Mouse (Mus musculus) gastrocnemius, postnatal 4 days (tissue): Measurements from ENCODE around the gene Cd3eap. TPM values are rescaled to one million over a fixed set of nuclear protein-coding genes. Genes with fewer than 3 reads are reported as not detected.
A peak's percentile ranks its signal among the peaks of the same experiment; 100 is the strongest.

Source experiments
- DNase-seq, 2 experiments: peaks; one replicate each; pipeline ENCODE4 v3.0.0; 2021 to 2022; ENCODE audit warnings: low spot score in 2 of 2, mixed read lengths in 2 of 2
- total RNA-seq, 2 experiments: library from RNA; stranded (reverse); gene quantifications; 2 replicates each; pipeline ENCODE4 v1.2.3; 2021

The Cd3eap gene
- total RNA-seq, 2 experiments from 2014 or later, result 9.7 to 10.8 TPM

DNA sequence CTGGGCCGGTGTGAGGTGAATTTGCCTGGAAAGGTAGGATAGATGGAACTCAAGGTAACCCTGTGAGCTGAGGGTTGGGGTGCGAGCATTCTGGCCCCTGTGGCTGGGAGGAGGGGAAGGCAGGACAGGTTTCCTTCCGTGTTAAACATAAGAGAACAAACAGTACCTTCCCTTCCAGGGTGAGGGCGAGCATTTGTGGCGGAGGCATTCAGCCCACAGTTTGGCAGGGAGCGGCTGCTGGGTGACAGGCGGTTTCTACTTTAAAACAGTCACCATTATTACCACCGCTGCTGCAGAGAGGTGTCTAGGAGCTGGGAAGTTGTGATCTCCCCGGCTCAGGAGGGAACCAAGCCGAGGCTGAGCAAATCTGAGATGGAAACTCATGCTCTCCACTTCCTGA lies 22.2 kb downstream of the Cd3eap start:
- DNase-seq, result peak in 1 of 2 experiments; percentile 15

DNA sequence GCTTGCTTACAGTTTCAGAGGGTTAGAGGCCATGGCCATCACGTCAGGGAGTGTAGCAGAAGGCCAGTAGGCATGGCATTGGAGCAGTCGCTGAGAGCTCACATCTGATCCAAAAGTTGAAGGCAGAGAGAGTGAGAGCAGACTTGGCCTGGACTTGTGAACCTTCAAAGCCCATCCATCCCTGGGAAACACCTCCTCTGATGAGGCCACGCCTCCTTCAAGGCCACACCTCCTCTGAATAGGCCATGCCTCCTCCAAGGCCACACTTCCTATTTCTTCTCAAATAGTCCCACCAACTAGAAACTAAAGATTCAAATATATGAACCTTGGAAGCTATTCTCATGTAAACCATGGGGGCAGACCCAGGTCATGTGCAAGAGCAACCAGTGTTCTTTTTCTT lies 23.7 kb downstream of the Cd3eap start:
- peak in 1 of 2 experiments; percentile 12 for DNase-seq

DNA sequence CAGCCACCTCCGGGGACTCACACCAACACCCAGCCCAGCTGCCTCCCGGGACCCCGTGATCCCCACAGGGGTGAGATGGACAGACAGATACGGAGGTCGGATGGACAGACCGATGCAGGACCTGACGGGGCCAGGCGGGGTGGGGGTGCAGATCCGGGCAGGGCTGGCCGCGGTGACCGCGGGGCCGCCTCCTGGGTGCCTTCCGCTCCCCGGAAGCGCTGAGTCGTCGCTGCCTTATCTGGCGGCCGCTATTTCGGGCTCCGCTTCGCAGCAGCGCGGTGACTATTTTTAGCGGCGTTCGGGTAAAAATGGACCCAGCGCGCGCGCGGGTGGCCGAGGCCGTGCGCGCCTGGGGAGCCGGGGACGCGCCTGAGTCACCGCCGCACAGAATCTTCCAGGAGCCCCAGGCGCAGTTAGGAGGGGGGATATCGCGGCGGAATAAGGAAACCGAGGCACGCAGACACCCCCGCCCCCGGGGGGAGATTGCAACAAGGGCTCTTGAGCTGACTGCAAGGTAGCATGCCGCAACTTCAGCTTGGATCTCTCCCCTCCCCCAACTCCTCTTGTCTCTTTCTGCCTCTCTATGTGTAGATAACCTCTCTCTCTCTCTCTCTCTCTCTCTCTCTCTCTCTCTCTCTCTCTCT lies 26.5 kb downstream of the Cd3eap start:
- DNase-seq, result peak; percentile 55 to 74

- no peak for DNase-seq
Observed at GRCm38 (mm10) chr7:19331910-19332309, 27.4 kb downstream of the Cd3eap start.

- no peak for DNase-seq
Observed at GRCm38 (mm10) chr7:19328425-19328824, 30.9 kb downstream of the Cd3eap start.

GRCm38 (mm10) chr7:19327782-19328181 lies 31.5 kb downstream of the Cd3eap start:
- DNase-seq, result no peak

- peak; percentile 69 to 83 for DNase-seq
Observed at GRCm38 (mm10) chr7:19327128-19327527, 32.2 kb downstream of the Cd3eap start.

DNA sequence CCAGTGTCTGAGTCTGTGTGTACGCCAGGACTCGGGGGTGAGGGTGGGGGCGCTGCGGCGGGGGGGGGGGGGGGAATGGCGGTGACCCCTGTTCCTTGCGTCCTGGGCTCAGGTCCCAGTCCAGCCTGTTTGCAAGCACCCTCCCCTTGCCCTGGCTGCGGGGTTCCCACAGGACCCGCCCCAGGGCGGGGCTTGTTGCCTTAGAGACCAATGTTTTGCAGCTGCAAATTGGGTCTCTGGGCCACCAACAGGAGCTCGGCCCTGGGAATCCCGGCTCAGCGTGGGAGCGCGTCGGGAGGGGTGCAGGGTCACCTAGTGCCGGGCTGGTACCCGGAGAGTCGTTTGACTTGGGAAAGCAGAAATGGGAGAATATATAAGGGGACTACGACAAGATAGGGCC lies 32.9 kb downstream of the Cd3eap start:
- peak; percentile 68 to 89 for DNase-seq

GRCm38 (mm10) chr7:19325262-19326199 lies 33.8 kb downstream of the Cd3eap start:
- DNase-seq, result no peak

DNA sequence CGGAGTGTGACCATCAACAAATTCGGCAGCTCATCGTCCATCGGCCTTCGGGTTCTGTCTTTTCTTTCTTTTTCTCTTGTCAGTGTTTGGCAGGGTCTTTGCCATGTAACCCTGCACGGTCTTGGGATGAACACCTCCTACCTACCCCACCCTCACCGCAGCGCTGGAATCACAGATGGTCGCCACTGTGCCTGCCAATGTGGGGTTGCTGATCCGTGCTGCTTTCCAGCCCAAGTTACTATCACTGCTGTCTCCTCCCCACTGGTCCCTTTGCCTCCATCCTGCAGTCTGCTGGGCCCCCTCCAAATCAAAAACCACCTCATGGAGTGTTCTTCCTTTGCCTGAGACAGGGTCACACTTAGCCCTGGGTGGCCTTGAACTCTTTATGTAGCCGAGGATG lies 35.1 kb downstream of the Cd3eap start:
- no peak for DNase-seq

DNA sequence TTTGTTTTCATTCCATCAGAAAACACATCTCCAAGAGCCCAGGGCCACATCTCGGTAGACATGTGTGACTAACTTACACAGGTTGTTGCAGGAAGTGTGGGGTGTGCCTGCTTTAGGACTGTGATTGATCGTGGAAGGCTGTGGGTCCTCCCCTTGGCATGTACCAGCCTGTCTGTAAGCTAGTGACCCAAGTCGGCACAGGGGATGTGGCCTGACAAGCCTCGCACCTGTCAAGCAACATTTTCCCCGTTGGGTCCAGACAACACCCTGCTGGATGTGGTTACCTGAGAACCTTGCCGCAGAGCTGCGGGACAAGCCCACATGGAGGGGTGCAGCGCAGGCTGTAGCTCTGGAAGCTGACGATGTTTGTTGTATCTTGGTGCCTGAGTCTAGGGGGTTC lies 36.8 kb downstream of the Cd3eap start:
- no peak for DNase-seq

GRCm38 (mm10) chr7:19321464-19321863 lies 37.8 kb downstream of the Cd3eap start:
- no peak for DNase-seq

DNA sequence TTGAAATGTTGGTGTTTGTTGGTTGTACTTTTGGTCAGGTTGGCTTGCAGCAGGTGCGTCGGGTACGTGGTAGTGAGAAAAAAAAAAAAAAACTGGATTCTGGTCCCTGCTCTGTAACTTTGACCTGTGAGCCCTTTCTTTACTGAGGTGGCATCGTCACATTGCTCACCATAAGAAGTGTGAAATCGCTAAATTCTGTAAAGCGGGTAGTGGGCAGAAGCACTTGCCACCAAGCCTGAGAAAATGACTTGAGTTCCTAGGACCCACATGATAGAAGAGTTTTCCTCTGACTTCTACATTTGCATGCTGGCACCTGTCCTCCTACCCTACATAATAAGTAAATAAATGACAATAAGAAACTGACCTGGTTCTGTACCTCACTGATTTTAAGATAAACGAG lies 38.6 kb downstream of the Cd3eap start:
- DNase-seq, result no peak

DNA sequence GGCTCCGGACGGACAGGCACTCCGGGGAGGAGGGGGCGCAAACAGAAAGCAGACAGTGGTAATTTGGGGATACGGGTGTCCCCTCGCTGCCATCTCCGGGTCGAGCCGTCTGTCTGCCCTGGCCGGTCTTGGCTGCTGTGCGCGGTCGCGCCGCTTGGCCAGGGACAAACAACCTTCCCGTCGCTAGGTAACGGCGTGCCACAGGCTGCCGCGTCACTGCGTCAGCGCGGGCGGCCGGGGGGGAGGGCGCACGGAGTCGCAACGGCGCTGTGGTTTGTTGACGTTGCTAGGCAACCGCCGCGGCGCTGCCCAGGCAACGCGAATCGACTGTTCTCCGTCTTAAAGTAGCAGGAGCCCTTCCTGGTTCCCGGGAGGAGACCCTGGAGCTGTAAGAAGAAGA lies 39.4 kb downstream of the Cd3eap start:
- DNase-seq, result peak; percentile 89 to 96

GRCm38 (mm10) chr7:19319458-19319857 lies 39.8 kb downstream of the Cd3eap start:
- no peak for DNase-seq

DNA sequence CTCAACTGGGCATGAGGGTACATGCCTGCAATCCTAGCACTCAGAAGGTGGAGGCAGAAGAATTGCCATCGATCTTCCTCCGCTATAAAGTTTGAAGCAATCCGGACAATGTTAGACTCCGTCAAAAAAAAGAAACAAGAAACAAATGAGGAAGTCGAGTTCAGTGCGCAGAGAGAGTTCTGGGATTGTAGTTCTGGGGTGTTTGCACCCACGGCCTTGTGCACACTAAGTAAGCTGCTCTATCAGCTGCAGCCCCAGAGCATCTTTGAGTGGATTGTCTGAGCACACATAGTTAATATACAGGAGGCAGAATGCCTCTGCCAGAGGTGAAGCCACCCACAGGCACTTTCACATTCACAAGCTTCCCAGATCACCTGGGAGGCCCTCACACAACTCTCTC lies 40.6 kb downstream of the Cd3eap start:
- DNase-seq, result no peak

- no peak for DNase-seq
Observed at GRCm38 (mm10) chr7:19318201-19318600, 41.1 kb downstream of the Cd3eap start.

DNA sequence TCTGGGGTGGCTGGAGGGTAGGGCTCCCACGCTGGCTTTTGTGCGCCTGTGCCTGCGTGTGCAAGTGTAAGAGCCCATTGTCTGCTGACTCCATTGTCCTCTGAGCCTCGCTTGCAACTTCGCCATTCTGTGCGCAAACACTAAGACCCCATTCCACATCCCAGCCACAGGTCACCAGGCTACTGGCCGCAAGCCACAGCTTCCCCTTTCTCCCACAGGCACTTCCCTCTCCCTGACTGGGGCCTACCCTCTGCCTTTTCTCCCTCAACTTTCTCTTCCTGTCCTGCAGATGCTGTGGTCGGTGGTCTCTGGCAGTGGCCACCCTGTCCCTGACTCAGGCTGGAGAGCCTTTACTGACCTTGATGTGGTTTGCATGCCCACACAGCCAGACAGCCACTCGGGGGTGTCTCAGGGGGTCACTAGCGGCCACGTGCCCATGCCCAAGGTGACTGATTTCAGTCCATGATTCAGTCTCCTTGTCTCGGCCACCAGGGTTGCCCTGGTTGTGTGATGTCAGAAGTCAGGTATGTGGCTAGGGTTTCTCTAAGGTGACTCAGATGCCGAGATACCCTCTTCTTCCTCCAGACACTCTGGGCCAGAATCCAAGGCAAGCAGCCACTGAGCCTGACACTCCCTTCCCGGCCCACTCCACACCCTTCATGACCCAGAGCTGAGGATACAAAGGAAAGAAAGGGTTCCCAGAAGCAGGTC lies 42.7 kb downstream of the Cd3eap start:
- no peak for DNase-seq

- no peak for DNase-seq
Observed at GRCm38 (mm10) chr7:19314033-19314432, 45.2 kb downstream of the Cd3eap start.

- DNase-seq, result no peak
Observed at GRCm38 (mm10) chr7:19311991-19312390, 47.3 kb downstream of the Cd3eap start.

DNA sequence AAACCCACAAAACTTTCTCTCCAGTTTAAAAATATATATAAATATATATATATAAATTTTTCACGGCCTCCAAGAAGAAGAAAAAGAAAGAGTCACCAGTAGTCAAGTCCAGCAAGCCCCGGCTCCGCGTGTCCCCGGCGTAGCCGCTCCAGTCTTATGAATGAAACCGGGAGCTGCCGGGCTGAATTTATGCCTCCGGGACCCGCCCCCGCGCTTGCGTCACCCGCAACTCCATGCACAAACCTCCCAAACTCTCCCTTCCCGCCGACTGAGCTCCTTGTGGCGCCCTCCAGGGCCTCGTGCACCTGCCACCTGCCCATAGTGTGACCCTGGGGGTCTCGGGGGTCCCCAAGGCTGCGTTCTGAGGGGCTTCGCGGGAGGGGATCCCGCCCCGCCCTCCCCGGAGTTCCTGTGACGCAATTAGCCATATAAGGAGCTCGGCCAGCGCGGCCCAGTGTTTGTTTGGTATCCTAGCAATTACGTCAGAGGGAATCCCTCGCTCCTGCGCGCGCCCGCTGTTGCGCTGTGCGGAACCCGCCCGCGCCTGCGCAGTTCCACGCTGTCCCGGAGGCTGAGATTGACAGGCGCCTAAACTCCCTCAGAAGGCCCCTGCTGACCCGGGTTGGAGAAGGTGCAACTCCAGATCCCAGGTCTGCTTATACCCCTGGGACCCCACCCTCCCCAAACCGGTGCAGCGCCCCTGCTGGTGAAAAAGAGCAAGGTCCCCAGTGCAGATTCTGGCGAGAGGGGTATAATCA lies 49.2 kb downstream of the Cd3eap start, which contains the start of gene Fosb:
Gene Fosb, minus strand, starts transcription at position 168 of the 758 bp plus-strand sequence.
- DNase-seq, result peak; percentile 92 to 96
